Mouse (Mus musculus) brain, embryonic 14.5 days (tissue): ENCODE measurements around the gene Gm45521.

ENCODE experiments used
- CTCF ChIP-seq: fragments of 200-500 bp; IDR thresholded peaks from 2 replicates; pipeline ENCODE4 v1.5.1; 2012; ENCODE audit warnings: inconsistent platforms, mild to moderate bottlenecking, moderate library complexity, borderline replicate concordance; ENCODE audit not compliant: insufficient read depth, insufficient read length; ENCODE audit errors: extremely low read depth
- POLR2A ChIP-seq: fragments of 200-500 bp; IDR thresholded peaks from 2 replicates; pipeline ENCODE4 v1.6.1; 2012; ENCODE audit warnings: mild to moderate bottlenecking, inconsistent platforms, borderline replicate concordance; ENCODE audit not compliant: poor library complexity, insufficient read depth, insufficient read length, severe bottlenecking; ENCODE audit errors: extremely low read depth

DNA sequence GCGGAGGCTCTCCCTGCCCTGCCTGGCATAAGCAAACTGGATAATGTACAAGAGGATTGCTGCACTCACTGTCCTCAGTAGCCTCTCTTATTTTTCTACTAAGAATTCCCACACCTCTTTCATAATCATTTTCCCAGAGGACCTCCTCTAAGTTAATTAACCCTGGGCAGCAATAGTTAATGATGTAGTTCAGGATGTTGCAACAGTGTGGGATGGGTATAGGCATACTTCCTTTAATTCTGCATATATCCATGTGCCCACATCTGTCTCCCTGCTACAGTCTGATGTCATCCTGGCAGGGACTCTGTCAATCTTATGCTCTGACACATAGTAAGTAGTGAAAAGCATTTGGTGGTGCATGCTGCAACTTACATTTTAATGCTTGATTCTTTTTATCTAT lies 24.1 kb downstream of the Gm45521 start:
- TF ChIP-seq CTCF (no peak), POLR2A (no peak)
